Mouse (Mus musculus) forebrain, embryonic 14.5 days (tissue): Measurements from ENCODE around the gene Xylt1. TPM values are rescaled to one million over a fixed set of nuclear protein-coding genes. Genes with fewer than 3 reads are reported as not detected.

ENCODE experiments used
- ATAC-seq: fragments of 200-750 bp; cut with Nextera tagmentation; 2 replicates; pipeline ENCODE4 v1.8.0; 2017; ENCODE audit warnings: mild to moderate bottlenecking, moderate library complexity
- DNase-seq: peaks from one replicate; pipeline ENCODE4 v3.0.0-alpha.2; 2015; ENCODE audit warnings: low spot score
- H3K27ac ChIP-seq: fragments of 300-500 bp; sonication (generic); 2 replicates; pipeline ENCODE4 v1.5.1; 2014; ENCODE audit warnings: low read depth, mild to moderate bottlenecking, control low read depth, low read length, moderate library complexity
- H3K27me3 ChIP-seq: fragments of 300-500 bp; sonication (generic); replicated peaks from 2 replicates; pipeline ENCODE4 v1.6.1; 2014; ENCODE audit warnings: low read length, control low read depth, mixed read lengths; ENCODE audit not compliant: control insufficient read depth, insufficient read depth
- H3K36me3 ChIP-seq: fragments of 300-500 bp; sonication (generic); 2 replicates; pipeline ENCODE4 v1.6.1; 2014; ENCODE audit warnings: low read length, control low read depth; ENCODE audit not compliant: control insufficient read depth, insufficient read depth
- H3K4me1 ChIP-seq: fragments of 300-500 bp; sonication (generic); 2 replicates; pipeline ENCODE4 v1.6.1; 2014; ENCODE audit warnings: antibody characterized with exemption, low read length, control low read depth; ENCODE audit not compliant: control insufficient read depth, insufficient read depth
- H3K4me2 ChIP-seq: fragments of 300-500 bp; sonication (generic); 2 replicates; pipeline ENCODE4 v1.6.1; 2014; ENCODE audit warnings: mild to moderate bottlenecking, control low read depth, low read length
- H3K4me3 ChIP-seq: fragments of 300-500 bp; sonication (generic); 2 replicates; pipeline ENCODE4 v1.5.1; 2014; ENCODE audit warnings: low read depth, low read length, control low read depth
- H3K9ac ChIP-seq: fragments of 300-500 bp; sonication (generic); 2 replicates; pipeline ENCODE4 v1.6.1; 2014; ENCODE audit warnings: mild to moderate bottlenecking, low read length, control low read depth, moderate library complexity
- H3K9me3 ChIP-seq: fragments of 300-500 bp; sonication (generic); replicated peaks from 2 replicates; pipeline ENCODE4 v1.6.1; 2016; ENCODE audit warnings: low read length, control low read depth, mixed read lengths; ENCODE audit not compliant: control insufficient read depth
- WGBS: fragments of 180-500 bp; shearing (Covaris S2); extraction: QIAGEN DNeasy Blood & Tissue Kit; methylation state at CpG from one replicate; pipeline ENCODE4 v1.1.7; 2014; 5-methylcytosine and 5-hydroxymethylcytosine counted together
- polyA plus RNA-seq: library from polyadenylated mRNA; unstranded; fragments of >200 nt; fragmentation: Nextera tagmentation; extraction: Ambion mirVana; gene quantifications from 2 replicates; pipeline ENCODE4 v1.2.1, GENCODE M21; 2014

Gene Xylt1
- polyA plus RNA-seq, 1 experiment from 2014 or later, result 1.5 TPM

DNA sequence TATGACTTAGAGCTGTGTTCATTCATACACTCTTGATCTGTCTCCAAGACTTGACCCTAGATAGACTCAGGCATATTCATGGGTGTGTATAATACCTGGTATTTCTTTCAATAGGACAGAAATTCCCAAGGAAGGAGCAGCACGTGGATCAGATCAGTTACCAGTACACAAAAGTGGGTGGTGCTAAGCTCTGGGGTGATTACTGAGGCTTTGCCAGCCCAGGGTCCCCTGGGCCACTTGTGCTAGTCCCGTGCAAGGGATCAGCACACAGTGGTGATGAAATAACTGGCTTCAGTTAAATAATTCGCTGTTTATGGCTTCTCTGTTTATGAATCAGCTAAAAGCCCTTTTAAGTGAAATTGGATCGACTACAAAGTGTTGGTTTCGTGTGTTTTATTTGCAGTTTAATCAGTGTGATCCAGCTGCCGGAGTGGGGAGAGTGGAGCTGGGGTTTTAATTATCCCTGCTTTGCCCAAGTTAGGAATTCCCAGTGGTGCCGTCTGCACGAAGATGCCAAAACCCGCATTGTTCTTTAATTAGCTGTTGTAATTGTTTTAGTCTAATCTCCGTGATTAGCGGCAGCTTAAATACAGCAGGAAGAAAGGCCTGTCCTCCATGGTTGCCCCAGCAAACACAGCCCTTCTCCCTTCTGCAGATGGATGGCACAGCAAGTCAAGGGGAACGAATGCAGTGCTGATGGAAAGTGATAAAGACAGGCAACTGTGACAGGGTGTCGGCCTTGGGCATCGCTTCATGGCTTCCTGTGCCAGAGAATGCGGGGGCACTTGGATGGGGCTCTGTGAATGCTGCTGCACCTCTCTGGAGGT lies 120.8 kb downstream of the Xylt1 start:
- 23% methylated on average over 15 of the region's 15 CpGs for WGBS
- Histone ChIP-seq H3K36me3 (no peaks in the 10 kb centered on the region), H3K9me3 (peaks cover 4% of the 10 kb centered on the region; the same call in 1 of the 2 replicates), H3K27me3 (no peaks in the 10 kb centered on the region), H3K27ac (no peak overlapping the region), H3K4me2 (no peak overlapping the region), H3K4me3 (no peak overlapping the region), H3K9ac (no peak overlapping the region), H3K4me1 (no peaks in the 10 kb centered on the region)
- ATAC-seq, result peak; percentile 80
- peak; percentile 77 for DNase-seq

DNA sequence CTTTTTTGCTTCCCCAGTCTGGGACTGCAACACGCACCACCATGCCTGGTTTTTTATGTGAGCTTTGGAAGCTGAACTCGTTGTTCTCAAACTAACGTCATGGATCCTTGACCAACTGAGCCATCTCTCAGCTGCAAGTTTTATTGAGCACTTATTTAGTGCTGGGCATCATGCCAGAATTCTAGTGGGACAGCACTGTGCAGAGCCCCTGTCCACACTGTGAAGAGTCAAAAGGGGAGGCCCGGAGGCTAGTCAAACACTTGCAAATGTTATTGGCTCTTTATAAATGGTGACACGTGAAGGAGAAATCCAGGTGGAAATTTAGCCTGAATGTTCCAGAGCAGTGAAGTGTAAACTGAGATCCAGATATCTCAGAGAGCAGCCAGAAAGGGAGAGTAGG lies 121.6 kb downstream of the Xylt1 start:
- Histone ChIP-seq H3K36me3 (no peaks in the 10 kb centered on the region), H3K4me1 (no peaks in the 10 kb centered on the region), H3K4me3 (no peak overlapping the region), H3K9me3 (peaks cover 4% of the 10 kb centered on the region; the same call in 1 of the 2 replicates), H3K27ac (no peak overlapping the region), H3K9ac (no peak overlapping the region), H3K27me3 (no peaks in the 10 kb centered on the region), H3K4me2 (no peak overlapping the region)
- DNase-seq (no peak), ATAC-seq (no peak)
- 85% methylated on average over 5 of the region's 5 CpGs for WGBS

DNA sequence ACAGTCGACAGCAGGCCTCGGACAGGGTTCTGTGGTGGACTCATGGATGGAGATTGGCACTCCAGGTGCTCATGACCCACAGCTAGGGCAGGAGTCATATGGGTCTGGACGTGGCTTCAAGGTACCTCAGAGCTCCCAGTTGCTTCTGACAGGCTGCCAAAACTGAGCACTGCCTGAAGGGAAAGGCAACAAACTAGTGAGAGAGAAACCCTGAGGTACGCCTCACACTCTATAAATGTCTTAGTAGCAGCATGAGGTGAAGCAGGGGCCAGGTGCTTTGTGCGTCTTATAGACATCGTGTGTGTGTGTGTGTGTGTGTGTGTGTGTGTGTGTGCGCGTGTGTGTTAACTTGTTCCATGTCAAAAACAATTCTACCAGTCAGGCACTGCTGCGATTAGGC lies 122.9 kb downstream of the Xylt1 start:
- 85% methylated on average over 9 of the region's 9 CpGs for WGBS
- Histone ChIP-seq H3K4me3 (no peak overlapping the region), H3K9ac (no peak overlapping the region), H3K4me2 (no peak overlapping the region), H3K4me1 (peaks cover 4% of the 10 kb centered on the region; the same call in 1 of the 2 replicates), H3K36me3 (no peaks in the 10 kb centered on the region), H3K27ac (no peak overlapping the region), H3K27me3 (no peaks in the 10 kb centered on the region), H3K9me3 (peaks cover 4% of the 10 kb centered on the region; the same call in 1 of the 2 replicates)
- no peak for DNase-seq
- no peak for ATAC-seq

DNA sequence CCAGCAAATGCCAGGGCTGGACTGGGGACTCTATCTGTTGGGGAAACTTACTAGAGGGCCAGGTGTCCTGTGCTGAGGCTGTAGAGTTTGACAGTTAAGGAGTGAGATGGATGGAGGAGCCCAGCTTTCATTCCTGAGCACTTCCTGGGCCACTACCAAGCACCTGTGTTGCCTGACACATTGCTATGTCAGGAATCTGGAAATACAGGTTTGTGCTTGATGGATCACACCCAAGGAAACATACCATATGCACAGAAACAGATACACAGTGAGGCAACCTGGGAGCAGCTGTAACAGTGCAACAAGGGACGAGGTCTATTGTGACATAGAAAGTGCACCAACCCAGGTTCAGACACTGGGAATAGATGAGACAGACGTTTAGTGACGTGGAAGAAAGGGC lies 125.0 kb downstream of the Xylt1 start:
- WGBS, result 85% methylated on average over 3 of the region's 3 CpGs
- ATAC-seq, result no peak
- Histone ChIP-seq H3K9ac (no peak overlapping the region), H3K9me3 (peaks cover 4% of the 10 kb centered on the region; the same call in 1 of the 2 replicates), H3K4me2 (no peak overlapping the region), H3K27ac (no peak overlapping the region), H3K4me3 (no peak overlapping the region), H3K27me3 (no peaks in the 10 kb centered on the region), H3K4me1 (peaks cover 4% of the 10 kb centered on the region; the same call in 1 of the 2 replicates), H3K36me3 (no peaks in the 10 kb centered on the region)
- no peak for DNase-seq

DNA sequence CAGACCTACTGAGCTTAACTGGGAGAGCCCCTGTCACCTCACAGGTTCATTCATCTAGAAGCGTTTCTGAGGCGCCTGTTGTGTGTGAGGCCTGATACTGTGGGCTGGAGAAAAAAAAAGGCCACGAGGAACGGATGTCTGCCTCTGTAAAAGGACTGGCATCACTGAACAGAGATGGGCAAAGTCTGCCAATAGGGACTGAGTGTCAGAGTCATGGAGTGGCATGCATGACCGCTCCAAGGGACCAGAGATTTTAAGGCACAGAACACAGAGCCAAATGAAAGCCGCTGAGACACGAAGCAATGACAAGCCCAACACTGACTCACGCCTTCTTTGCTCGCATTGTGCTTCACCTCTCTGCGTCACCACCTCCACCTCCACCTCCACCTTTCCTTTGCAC lies 126.6 kb downstream of the Xylt1 start:
- no peak overlapping the region for H3K27ac ChIP-seq
- H3K4me1 ChIP-seq, result peaks cover 4% of the 10 kb centered on the region; the same call in 1 of the 2 replicates
- H3K9me3 ChIP-seq, result no peaks in the 10 kb centered on the region
- 86% methylated on average over 10 of the region's 10 CpGs for WGBS
- H3K27me3 ChIP-seq, result no peaks in the 10 kb centered on the region
- DNase-seq (no peak), ATAC-seq (no peak)
- H3K36me3 ChIP-seq, result no peaks in the 10 kb centered on the region
- H3K4me3 ChIP-seq, result no peak overlapping the region
- H3K9ac ChIP-seq, result no peak overlapping the region
- H3K4me2 ChIP-seq, result no peak overlapping the region

DNA sequence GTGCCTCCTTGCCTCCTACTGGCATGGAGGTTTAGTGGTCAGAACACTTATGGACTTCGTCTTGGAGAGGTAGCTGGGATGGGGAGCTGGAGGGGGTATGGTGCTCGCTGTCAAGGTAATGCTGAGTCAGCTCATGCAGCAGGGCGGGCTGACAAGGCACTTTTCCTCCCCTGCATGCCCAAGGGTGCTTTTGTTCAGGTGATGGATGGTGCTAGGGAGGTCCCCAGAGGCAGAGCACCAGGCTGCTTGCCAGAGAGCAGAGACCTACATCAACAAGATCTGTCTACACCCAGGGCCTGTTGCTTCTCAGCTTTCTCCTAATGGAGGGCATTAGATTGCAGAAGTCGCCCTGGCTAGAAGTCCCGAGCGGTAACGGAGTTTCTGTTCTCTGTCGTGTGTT lies 127.3 kb downstream of the Xylt1 start:
- DNase-seq, result no peak

DNA sequence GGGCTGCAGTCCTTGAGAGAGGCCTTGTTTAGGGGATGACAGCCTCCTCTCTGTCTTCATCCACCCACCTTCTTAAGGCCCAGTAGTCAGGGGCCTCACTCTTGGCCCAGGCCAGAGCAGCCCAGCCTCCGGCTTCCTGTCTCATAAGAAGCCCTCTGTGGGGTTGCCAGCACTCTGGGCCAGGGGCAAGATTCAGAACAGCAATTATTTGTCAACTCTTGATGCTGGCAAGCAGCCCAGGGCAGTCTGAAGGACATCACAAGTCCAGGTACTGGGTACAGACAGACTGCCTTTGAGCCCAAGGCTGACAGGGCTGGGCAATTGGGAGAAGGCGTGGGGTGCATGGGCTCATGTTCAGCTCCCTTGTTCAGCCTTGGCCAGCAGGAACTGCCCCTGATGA lies 129.3 kb downstream of the Xylt1 start:
- no peak for DNase-seq
- no peak overlapping the region for H3K27ac ChIP-seq
- H3K27me3 ChIP-seq, result no peaks in the 10 kb centered on the region
- H3K9me3 ChIP-seq, result no peaks in the 10 kb centered on the region
- no peak overlapping the region for H3K4me3 ChIP-seq
- WGBS, result 77% methylated on average over 2 of the region's 2 CpGs
- no peak overlapping the region for H3K9ac ChIP-seq
- H3K4me2 ChIP-seq, result no peak overlapping the region
- no peaks in the 10 kb centered on the region for H3K36me3 ChIP-seq
- ATAC-seq, result no peak
- peaks cover 4% of the 10 kb centered on the region; the same call in 1 of the 2 replicates for H3K4me1 ChIP-seq

More for the DNA sequence above, 127.3 kb downstream of the Xylt1 start:
- Histone ChIP-seq H3K4me2 (no peak overlapping the region), H3K36me3 (no peaks in the 10 kb centered on the region), H3K4me1 (peaks cover 4% of the 10 kb centered on the region; the same call in 1 of the 2 replicates), H3K4me3 (no peak overlapping the region), H3K27ac (no peak overlapping the region), H3K27me3 (no peaks in the 10 kb centered on the region), H3K9ac (no peak overlapping the region), H3K9me3 (no peaks in the 10 kb centered on the region)
- WGBS, result 75% methylated on average over 8 of the region's 8 CpGs
- ATAC-seq, result no peak

DNA sequence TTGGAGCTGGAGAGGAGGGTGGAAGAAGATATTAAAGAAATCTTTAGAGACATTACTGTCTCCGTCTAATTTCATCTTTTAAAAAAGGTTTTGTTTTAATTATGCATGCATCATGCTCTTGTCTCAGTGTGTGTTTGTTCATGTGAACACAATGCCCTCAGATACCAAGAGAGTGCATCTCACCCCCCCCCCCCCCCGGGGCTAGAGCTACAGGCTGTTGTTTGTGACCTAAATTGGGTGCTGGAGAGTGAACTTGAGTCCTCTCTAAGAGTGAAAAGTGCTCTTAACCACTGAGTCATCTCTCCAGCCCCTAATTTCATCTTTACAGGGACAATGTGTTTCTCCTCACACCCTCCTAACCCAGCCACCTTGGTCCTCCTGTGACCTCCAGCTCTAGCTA lies 131.5 kb downstream of the Xylt1 start:
- Histone ChIP-seq H3K36me3 (no peaks in the 10 kb centered on the region), H3K4me3 (no peak overlapping the region), H3K27me3 (no peaks in the 10 kb centered on the region), H3K9me3 (no peaks in the 10 kb centered on the region), H3K9ac (no peak overlapping the region), H3K27ac (no peak overlapping the region), H3K4me1 (peaks cover 4% of the 10 kb centered on the region; the same call in 1 of the 2 replicates), H3K4me2 (no peak overlapping the region)
- WGBS, result 77% methylated on average over 2 of the region's 2 CpGs
- ATAC-seq, result no peak
- DNase-seq, result no peak

DNA sequence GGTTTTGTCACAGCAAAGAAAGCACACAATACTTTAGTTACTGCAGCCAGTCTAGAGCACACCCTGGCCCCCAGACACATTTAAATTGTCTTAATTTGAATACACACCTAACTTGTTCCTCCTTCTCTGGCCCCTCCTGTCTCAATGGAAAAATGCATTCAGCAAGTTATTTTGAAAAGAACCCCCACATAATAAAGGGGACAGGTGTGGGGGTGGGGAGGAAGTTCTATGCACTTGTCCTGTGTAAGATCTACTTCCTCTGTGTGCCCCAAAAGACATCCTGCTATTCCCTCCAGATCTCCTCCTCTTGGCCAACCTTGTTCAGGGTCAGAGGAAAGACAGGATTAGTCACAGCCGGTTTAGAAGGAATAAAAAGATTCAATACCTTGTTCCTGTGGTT lies 135.0 kb downstream of the Xylt1 start:
- 39% methylated on average over 1 of the region's 1 CpGs for WGBS
- ATAC-seq, result no peak

More for the DNA sequence above, 135.0 kb downstream of the Xylt1 start:
- Histone ChIP-seq H3K36me3 (no peaks in the 10 kb centered on the region), H3K4me1 (no peaks in the 10 kb centered on the region), H3K27ac (no peak overlapping the region), H3K9ac (no peak overlapping the region), H3K4me3 (no peak overlapping the region), H3K27me3 (no peaks in the 10 kb centered on the region), H3K9me3 (no peaks in the 10 kb centered on the region), H3K4me2 (no peak overlapping the region)
- no peak for DNase-seq
